ENCODE assay signal across 7 mouse cellular contexts in genomic region chr17:27011998-27012672, GRCm38 (mm10). TPM values are rescaled to one million over a fixed set of nuclear protein-coding genes. Genes with fewer than 3 reads are reported as not detected.
DNase-seq lines count a peak whose midpoint lies in the region; ATAC-seq lines count a peak whose summit lies in the region.

No protein-coding gene starts in this region.

- DNase-seq in 416B (ENCODE audit: low read depth) (peak; percentile 95), MN1 (ENCODE audit: low spot score) (no peak)
- DNase-seq in yolk sac, embryonic 10.5 days (ENCODE audit: low spot score), result no peak

- ATAC-seq in CD4-positive, CD25-positive, alpha-beta regulatory T cell, adult 4 months, result peak; percentile 88
- ATAC-seq in granulocyte monocyte progenitor cell, adult 5-6 weeks (replicated peaks; ENCODE audit: poor library complexity, severe bottlenecking), result peak; percentile 92
- peak; percentile 90 for ATAC-seq in monocyte, adult 5-6 weeks (replicated peaks; ENCODE audit: insufficient number of reproducible peaks, low FRiP score, low TSS enrichment, poor library complexity, severe bottlenecking)
- no peak for ATAC-seq in cerebellum, adult (ENCODE audit: insufficient number of reproducible peaks, low FRiP score, low TSS enrichment)

RNA-seq across cellular contexts. Expression of gene Bak1, which starts 16.7 kb away (rescaled TPM):
- polyA plus RNA-seq in CD4-positive, CD25-positive, alpha-beta regulatory T cell, adult 4 months (2017; shearing (Covaris generic)), result 1 to 10 TPM; 3.2 to 4.8 TPM
- total RNA-seq in granulocyte monocyte progenitor cell, adult 5-6 weeks (2014; fragmentation: Nextera tagmentation), result 137 and 143 TPM in 2 replicates
- total RNA-seq in granulocyte monocyte progenitor cell, adult 5-6 weeks (2017), result 55.9 and 59.2 TPM in 2 replicates
- total RNA-seq in monocyte, adult 5-6 weeks (2017), result 39.5 to 56.8 TPM (median 45.8 TPM) in 3 replicates

RNA-seq across cellular contexts. Expression of gene Zbtb9, which starts 39.2 kb away (rescaled TPM):
- polyA plus RNA-seq in CD4-positive, CD25-positive, alpha-beta regulatory T cell, adult 4 months (2017; shearing (Covaris generic)), result 10 to 100 TPM; 11.5 to 15.6 TPM
- total RNA-seq in granulocyte monocyte progenitor cell, adult 5-6 weeks (2014; fragmentation: Nextera tagmentation), result 9.4 and 14.4 TPM in 2 replicates
- total RNA-seq in granulocyte monocyte progenitor cell, adult 5-6 weeks (2017), result 14.3 and 17.7 TPM in 2 replicates
- total RNA-seq in monocyte, adult 5-6 weeks (2017), result 23.5 to 34.2 TPM (median 32.3 TPM) in 3 replicates

RNA-seq across cellular contexts. Expression of gene Itpr3, which starts 45.0 kb away (rescaled TPM):
- polyA plus RNA-seq in CD4-positive, CD25-positive, alpha-beta regulatory T cell, adult 4 months (2017; shearing (Covaris generic)), result 1 to 10 TPM; 8.2 to 8.6 TPM
- total RNA-seq in granulocyte monocyte progenitor cell, adult 5-6 weeks (2014; fragmentation: Nextera tagmentation), result 4.0 and 8.5 TPM in 2 replicates
- total RNA-seq in granulocyte monocyte progenitor cell, adult 5-6 weeks (2017), result 6.1 and 6.5 TPM in 2 replicates
- total RNA-seq in monocyte, adult 5-6 weeks (2017), result 25.3 to 46.9 TPM (median 28.9 TPM) in 3 replicates
